ENCODE assay signal across 7 mouse cellular contexts in genomic region chr12:102468894-102469764, GRCm38 (mm10). TPM values are rescaled to one million over a fixed set of nuclear protein-coding genes. Genes with fewer than 3 reads are reported as not detected.
DNase-seq lines count a peak whose midpoint lies in the region; ATAC-seq lines count a peak whose summit lies in the region.

Golga5 (plus strand) TSS chr12:102469135.

- intact Hi-C loops in gastrocnemius, postnatal 36 days (cut with DNase I) = no loop called here
- intact Hi-C loops in left cerebral cortex, postnatal 25 days (cut with DNase I) = loop anchor here (2.0 kb wide), 2 partner anchors 30 to 492 kb away; partner anchors contain the start of gene Lgmn

- no peaks in the 10 kb centered on the region for H3K27me3 ChIP-seq in intestine, embryonic 15.5 days (replicated peaks)
- no peaks in the 10 kb centered on the region for H3K27me3 ChIP-seq in midbrain, embryonic 10.5 days (ENCODE audit: low read depth, poor library complexity, severe bottlenecking)

- H3K4me2 ChIP-seq in intestine, embryonic 15.5 days (replicated peaks) = peak within 1 kb of the TSS; percentile 70

- WGBS in intestine, embryonic 15.5 days = under 1% methylated on average over 86 of the region's 86 CpGs
- under 1% methylated on average over 86 of the region's 86 CpGs for WGBS in midbrain, embryonic 10.5 days

- H3K36me3 ChIP-seq in intestine, embryonic 15.5 days = peaks cover 4% of the 10 kb centered on the region; the same call in 1 of the 2 replicates
- peaks cover 15% of the 10 kb centered on the region for H3K36me3 ChIP-seq in midbrain, embryonic 10.5 days

- ATAC-seq in intestine, embryonic 15.5 days = peak; percentile 99

- peak within 1 kb of the TSS; percentile 73 for H3K27ac ChIP-seq in intestine, embryonic 15.5 days
- peak within 1 kb of the TSS; percentile 86 for H3K27ac ChIP-seq in midbrain, embryonic 10.5 days (replicated peaks)

- peak; percentile 97 to 98 for DNase-seq in adrenal gland, adult 18-20 months (ENCODE audit: low spot score in 2 of 2)
- DNase-seq in embryo, embryonic 11 days = peak; percentile 99
- DNase-seq in gastrocnemius, postnatal 36 days = peak; percentile 97
- peak; percentile 98 to 99 for DNase-seq in left cerebral cortex, postnatal 25 days (ENCODE audit: low spot score in 2 of 2)
- peak; percentile 97 for DNase-seq in midbrain, embryonic 10.5 days (ENCODE audit: low spot score)
- DNase-seq in right cerebral cortex, postnatal 4 days = peak; percentile 95

- H3K4me1 ChIP-seq in intestine, embryonic 15.5 days (replicated peaks) = no peaks in the 10 kb centered on the region
- peaks cover 9% of the 10 kb centered on the region for H3K4me1 ChIP-seq in midbrain, embryonic 10.5 days

- H3K9me3 ChIP-seq in intestine, embryonic 15.5 days = no peaks in the 10 kb centered on the region
- no peaks in the 10 kb centered on the region for H3K9me3 ChIP-seq in midbrain, embryonic 10.5 days (replicated peaks)

- peak within 1 kb of the TSS; percentile 83 for H3K9ac ChIP-seq in intestine, embryonic 15.5 days

- H3K4me3 ChIP-seq in intestine, embryonic 15.5 days (replicated peaks) = peak within 1 kb of the TSS; percentile 95
- peak within 1 kb of the TSS; percentile 91 for H3K4me3 ChIP-seq in midbrain, embryonic 10.5 days

RNA-seq across cellular contexts. Expression of gene Golga5, which starts in this region (rescaled TPM):
- 10 to 100 TPM; 31.3 to 40.2 TPM for total RNA-seq in adrenal gland, adult 18-20 months (2021)
- total RNA-seq in gastrocnemius, postnatal 36 days (2021) = 10 to 100 TPM; 19.6 to 24.5 TPM
- polyA plus RNA-seq in intestine, embryonic 15.5 days (2015; fragmentation: Nextera tagmentation; extraction: Ambion mirVana) = 30.0 and 33.1 TPM in 2 replicates
- total RNA-seq in left cerebral cortex, postnatal 25 days (2021) = 10 to 100 TPM; 26.1 to 28.2 TPM
- 24.6 and 30.3 TPM in 2 replicates for polyA plus RNA-seq in midbrain, embryonic 10.5 days (2016; fragmentation: Nextera tagmentation; extraction: Ambion mirVana)

Comparison
In these comparisons a context has a peak if more than half of its experiments do, and no peak if none do; other contexts are left out.
1. Peak in every context shown above with its lines: DNase-seq, ATAC-seq, H3K4me3 ChIP-seq and H3K27ac ChIP-seq.